Mouse (Mus musculus) E14TG2a.4 (cell line): ENCODE results near the gene Abhd14b.

Experiments used
- CTCF ChIP-seq: conservative IDR thresholded peaks from 2 replicates; pipeline ENCODE4 v1.5.1; 2014; ENCODE audit warnings: low read length
- POU5F1 ChIP-seq: IDR thresholded peaks from 2 replicates; pipeline ENCODE4 v1.6.1; 2014; ENCODE audit warnings: low read length, borderline replicate concordance

DNA sequence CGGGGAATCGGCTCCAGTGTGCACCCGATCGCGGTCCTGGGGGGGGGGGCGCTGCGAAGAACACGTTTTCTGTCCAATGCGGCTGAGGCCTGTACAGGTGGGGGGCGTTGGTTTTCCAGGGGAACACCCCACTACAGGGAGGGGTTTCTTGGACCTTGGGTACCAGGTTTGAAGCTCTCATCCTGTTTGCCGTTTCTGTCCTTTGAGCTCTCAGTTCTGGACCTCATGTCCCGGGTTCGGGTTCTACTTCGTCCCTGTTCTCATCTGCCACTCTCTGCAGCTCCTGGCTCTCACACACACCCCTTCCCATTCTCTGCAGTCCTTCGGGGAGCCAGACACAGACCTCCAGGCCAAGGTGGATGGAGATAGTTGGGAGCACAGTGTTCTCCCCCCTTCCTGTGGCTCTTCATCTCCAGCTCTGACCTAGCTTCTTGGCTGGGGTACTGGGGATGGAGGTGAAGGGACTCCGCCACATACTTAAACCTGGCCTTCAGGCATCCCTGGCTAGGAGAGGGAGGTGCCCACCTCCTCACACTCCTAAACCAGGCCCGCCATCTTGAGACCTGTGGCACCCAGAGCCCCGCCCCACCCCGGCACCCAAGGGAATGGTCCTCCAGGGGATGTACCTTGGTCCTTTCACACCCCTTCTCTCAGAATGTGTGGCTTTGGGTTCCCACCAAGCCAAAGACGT is 7.0 kb downstream of the Abhd14b start:
- no peak for TF ChIP-seq CTCF
- TF ChIP-seq POU5F1, result no peak
